Mouse (Mus musculus): ENCODE results near the gene Rab15.
"Not testable (repeated sequence)": the region's sequence is repeated elsewhere in the genome, so short reads cannot be mapped to it uniquely, and the experiment has no call there.

Gene Rab15

GRCm38 (mm10) chr12:76818908-76819307 lies 3.8 kb downstream of the Rab15 start:
- DNase-seq (ENCODE audit: low spot score in 2 of 2) = no peak

- DNase-seq (ENCODE audit: low spot score in 2 of 2) = no peak
These were observed 4.6 kb downstream of the Rab15 start for GRCm38 (mm10) chr12:76818120-76818519.

- no peak for DNase-seq (ENCODE audit: low spot score in 2 of 2)
These were observed 5.5 kb downstream of the Rab15 start for GRCm38 (mm10) chr12:76817176-76817575.

GRCm38 (mm10) chr12:76816720-76817119 lies 6.0 kb downstream of the Rab15 start:
- no peak for DNase-seq (ENCODE audit: low spot score in 2 of 2)

- no peak for DNase-seq (ENCODE audit: low spot score in 2 of 2)
These were observed 8.6 kb downstream of the Rab15 start for GRCm38 (mm10) chr12:76814120-76814519.

- DNase-seq (ENCODE audit: low spot score in 2 of 2) = no peak
These were observed 9.2 kb downstream of the Rab15 start for GRCm38 (mm10) chr12:76813543-76813942.

- DNase-seq (ENCODE audit: low spot score in 2 of 2) = no peak
These were observed 11.7 kb downstream of the Rab15 start for GRCm38 (mm10) chr12:76811006-76811405.

GRCm38 (mm10) chr12:76810491-76810890 lies 12.2 kb downstream of the Rab15 start:
- no peak for DNase-seq (ENCODE audit: low spot score in 2 of 2)

GRCm38 (mm10) chr12:76807796-76808195 lies 14.9 kb downstream of the Rab15 start:
- no peak for DNase-seq (ENCODE audit: low spot score in 2 of 2)

GRCm38 (mm10) chr12:76805056-76805811 lies 17.5 kb downstream of the Rab15 start:
- DNase-seq (ENCODE audit: low spot score in 2 of 2) = no peak

- peak; percentile 10 to 37 for DNase-seq (ENCODE audit: low spot score in 2 of 2)
These were observed 18.9 kb downstream of the Rab15 start for GRCm38 (mm10) chr12:76803700-76804252.

- no peak for DNase-seq (ENCODE audit: low spot score in 2 of 2)
These were observed 19.7 kb downstream of the Rab15 start for GRCm38 (mm10) chr12:76803028-76803427.

- DNase-seq (ENCODE audit: low spot score in 2 of 2) = no peak
These were observed 24.5 kb downstream of the Rab15 start for GRCm38 (mm10) chr12:76798008-76798720.

- DNase-seq (ENCODE audit: low spot score in 2 of 2) = no peak
These were observed 25.7 kb downstream of the Rab15 start for GRCm38 (mm10) chr12:76796938-76797539.

- DNase-seq (ENCODE audit: low spot score in 2 of 2) = no peak
These were observed 27.4 kb downstream of the Rab15 start, which contains the start of gene Gpx2 for GRCm38 (mm10) chr12:76795350-76795749. Gene Gpx2 (minus strand): TSS chr12:76795554.

GRCm38 (mm10) chr12:76792540-76792939 lies 30.2 kb downstream of the Rab15 start:
- not testable (repeated sequence) for DNase-seq (ENCODE audit: low spot score in 2 of 2)

- DNase-seq (ENCODE audit: low spot score in 2 of 2) = no peak
These were observed 32.1 kb downstream of the Rab15 start for GRCm38 (mm10) chr12:76790446-76791084.

- no peak for DNase-seq (ENCODE audit: low spot score in 2 of 2)
These were observed 38.6 kb downstream of the Rab15 start for GRCm38 (mm10) chr12:76784056-76784619.

- no peak for DNase-seq (ENCODE audit: low spot score in 2 of 2)
These were observed 41.9 kb downstream of the Rab15 start for GRCm38 (mm10) chr12:76780639-76781468.

- no peak for DNase-seq (ENCODE audit: low spot score in 2 of 2)
These were observed 42.8 kb downstream of the Rab15 start for GRCm38 (mm10) chr12:76779951-76780350.

All from natural killer cell, adult 2 months (primary cell).